Mouse (Mus musculus): Measurements from ENCODE around the gene Slc11a1. TPM values are rescaled to one million over a fixed set of nuclear protein-coding genes. Genes with fewer than 3 reads are reported as not detected.
"Not testable (repeated sequence)": the region's sequence is repeated elsewhere in the genome, so short reads cannot be mapped to it uniquely, and the experiment has no call there.

Gene Slc11a1
- polyA plus RNA-seq (2015; fragmentation: Nextera tagmentation; extraction: Ambion mirVana) = 2.4 and 2.9 TPM in 2 replicates

DNA sequence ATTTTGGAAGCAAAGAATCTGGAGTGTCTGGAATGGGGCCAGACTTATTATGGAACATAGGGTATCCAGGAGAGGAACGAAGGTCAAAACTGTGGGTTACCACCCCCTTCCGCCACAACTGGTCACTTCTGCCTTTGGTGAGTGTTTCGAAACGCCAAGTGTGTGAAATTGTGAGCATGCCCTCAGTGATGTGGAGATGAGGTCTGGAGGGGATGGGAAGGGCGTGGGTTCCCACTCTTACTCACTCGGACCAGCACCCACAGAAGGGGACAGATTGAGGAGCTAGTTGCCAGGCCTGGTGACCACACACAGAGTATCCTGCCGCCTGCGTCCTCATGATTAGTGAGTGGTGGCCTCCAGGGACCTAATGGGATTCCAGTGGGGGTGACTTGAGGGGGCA lies at the start of gene Slc11a1:
Gene Slc11a1 (plus strand): TSS at position 216 of the 400 bp plus-strand sequence.
- Histone ChIP-seq H3K9ac (no peak within 1 kb of the TSS), H3K4me2 (replicated peaks) (no peak within 1 kb of the TSS), H3K4me3 (no peak within 1 kb of the TSS), H3K27ac (no peak within 1 kb of the TSS), H3K27me3 (no peaks in the 10 kb centered on the region), H3K4me1 (peaks cover 6% of the 10 kb centered on the region; the same call in 1 of the 2 replicates), H3K36me3 (no peaks in the 10 kb centered on the region), H3K9me3 (no peaks in the 10 kb centered on the region)
- WGBS = 67% methylated on average over 8 of the region's 8 CpGs
- no peak for ATAC-seq (ENCODE audit: low FRiP score, low read depth)

DNA sequence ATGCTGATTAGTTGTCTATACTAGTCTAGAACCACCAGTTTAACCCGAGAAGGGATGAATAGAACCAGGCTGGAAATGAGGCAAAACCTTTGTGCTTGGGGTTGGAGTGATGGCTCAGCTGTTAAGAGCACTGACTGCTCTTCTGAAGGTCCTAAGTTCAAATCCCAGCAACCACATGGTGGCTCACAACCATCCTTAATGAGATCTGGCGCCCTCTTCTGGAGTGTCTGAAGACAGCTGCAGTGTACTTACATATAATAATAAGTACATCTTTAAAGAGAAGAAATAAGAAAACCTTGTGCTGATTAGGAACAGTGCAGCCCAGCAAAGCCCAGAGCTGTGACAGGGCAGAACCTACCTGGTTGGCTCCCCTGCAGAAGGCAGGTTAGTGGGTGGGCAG lies 48.1 kb upstream of the Slc11a1 start:
- not testable (repeated sequence) for H3K9ac ChIP-seq; H3K4me2 ChIP-seq (replicated peaks); H3K36me3 ChIP-seq; H3K27me3 ChIP-seq; H3K27ac ChIP-seq; ATAC-seq (ENCODE audit: low FRiP score, low read depth); H3K9me3 ChIP-seq; H3K4me3 ChIP-seq
- peaks cover 13% of the 10 kb centered on the region for H3K4me1 ChIP-seq
- 72% methylated on average over 2 of the region's 2 CpGs for WGBS

DNA sequence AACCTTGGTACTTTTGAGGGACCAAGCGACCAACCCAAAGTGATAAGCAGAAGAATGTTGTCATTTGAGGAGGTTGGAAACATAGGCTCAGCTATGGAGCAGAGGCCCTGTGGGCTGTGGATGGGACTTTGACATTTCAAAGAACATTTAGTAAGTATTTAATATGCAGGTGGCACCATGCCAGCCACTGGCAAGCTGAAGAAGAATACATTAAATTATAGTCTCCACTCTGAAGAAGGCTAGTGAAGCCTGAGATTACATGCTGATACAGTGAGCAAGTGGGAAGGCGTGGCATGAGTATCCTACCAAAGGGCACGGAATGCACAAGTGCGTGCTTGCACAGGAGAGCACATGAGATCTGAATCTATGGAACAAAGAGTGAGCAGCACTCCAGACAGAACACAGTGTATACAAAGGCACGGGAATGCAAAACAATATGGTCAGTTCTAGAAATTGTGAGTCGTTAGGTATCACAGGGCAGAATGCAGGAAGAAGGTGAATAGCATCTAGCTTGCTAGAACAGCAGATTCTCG lies 45.0 kb upstream of the Slc11a1 start:
- Histone ChIP-seq H3K36me3 (no peaks in the 10 kb centered on the region), H3K4me2 (replicated peaks) (no peak overlapping the region), H3K4me3 (no peak overlapping the region), H3K9ac (no peak overlapping the region), H3K27me3 (no peaks in the 10 kb centered on the region), H3K4me1 (peaks cover 30% of the 10 kb centered on the region), H3K9me3 (no peaks in the 10 kb centered on the region), H3K27ac (no peak overlapping the region)
- no peak for ATAC-seq (ENCODE audit: low FRiP score, low read depth)
- 81% methylated on average over 7 of the region's 7 CpGs for whole genome bisulfite sequencing

DNA sequence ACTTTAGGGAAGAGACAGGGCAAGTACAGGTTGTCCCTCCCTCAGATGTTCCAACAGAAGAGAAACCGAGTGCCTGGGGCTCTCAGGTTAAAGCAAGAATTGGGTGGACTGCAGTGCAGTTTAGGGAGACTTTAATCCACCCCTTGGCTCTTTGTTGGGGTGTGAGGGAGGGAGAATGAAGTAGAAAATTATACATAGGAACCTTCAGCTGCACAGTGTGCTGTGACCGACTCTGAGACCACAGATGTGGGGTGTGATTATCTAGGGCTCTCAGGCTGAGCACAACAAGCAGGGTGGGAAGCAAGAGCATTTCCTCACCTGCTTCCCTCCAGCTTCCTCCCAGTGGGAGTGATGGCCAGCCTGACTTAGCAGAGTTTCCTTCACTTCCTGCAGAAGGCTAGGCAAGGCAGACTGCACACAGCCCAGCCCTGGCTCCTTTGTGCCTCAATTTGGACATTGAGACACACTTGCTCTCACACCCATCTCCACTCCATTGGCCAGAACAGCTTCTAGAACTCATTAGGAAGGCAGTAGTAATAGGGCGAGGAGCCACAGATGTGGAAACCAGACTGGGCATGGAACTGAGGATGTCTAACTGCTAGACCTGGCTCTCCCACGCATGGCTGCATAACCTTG lies 43.8 kb upstream of the Slc11a1 start:
- ATAC-seq (ENCODE audit: low FRiP score, low read depth) = no peak
- no peak overlapping the region; the same call in 1 of the 2 replicates for H3K27ac ChIP-seq

GRCm38 (mm10) chr1:74332241-74332763 lies 42.7 kb upstream of the Slc11a1 start:
- no peaks in the 10 kb centered on the region for H3K36me3 ChIP-seq
- peak overlapping the region; percentile 68 for H3K9ac ChIP-seq
- peak overlapping the region; percentile 58 for H3K4me3 ChIP-seq
- peak overlapping the region; percentile 90 for H3K4me2 ChIP-seq (replicated peaks)
- under 1% methylated on average over 36 of the region's 36 CpGs for WGBS
- peaks cover 37% of the 10 kb centered on the region for H3K4me1 ChIP-seq
- peak; percentile 96 for ATAC-seq (ENCODE audit: low FRiP score, low read depth)
- no peaks in the 10 kb centered on the region for H3K27me3 ChIP-seq
- peak overlapping the region; percentile 66; the same call in 1 of the 2 replicates for H3K27ac ChIP-seq
- no peaks in the 10 kb centered on the region for H3K9me3 ChIP-seq

More for the DNA sequence above, 43.8 kb upstream of the Slc11a1 start:
- no peaks in the 10 kb centered on the region for H3K36me3 ChIP-seq
- no peaks in the 10 kb centered on the region for H3K27me3 ChIP-seq
- no peaks in the 10 kb centered on the region for H3K9me3 ChIP-seq
- H3K4me3 ChIP-seq = no peak overlapping the region
- WGBS = 79% methylated on average over 4 of the region's 4 CpGs
- H3K4me1 ChIP-seq = peaks cover 37% of the 10 kb centered on the region
- no peak overlapping the region for H3K4me2 ChIP-seq (replicated peaks)
- H3K9ac ChIP-seq = no peak overlapping the region

DNA sequence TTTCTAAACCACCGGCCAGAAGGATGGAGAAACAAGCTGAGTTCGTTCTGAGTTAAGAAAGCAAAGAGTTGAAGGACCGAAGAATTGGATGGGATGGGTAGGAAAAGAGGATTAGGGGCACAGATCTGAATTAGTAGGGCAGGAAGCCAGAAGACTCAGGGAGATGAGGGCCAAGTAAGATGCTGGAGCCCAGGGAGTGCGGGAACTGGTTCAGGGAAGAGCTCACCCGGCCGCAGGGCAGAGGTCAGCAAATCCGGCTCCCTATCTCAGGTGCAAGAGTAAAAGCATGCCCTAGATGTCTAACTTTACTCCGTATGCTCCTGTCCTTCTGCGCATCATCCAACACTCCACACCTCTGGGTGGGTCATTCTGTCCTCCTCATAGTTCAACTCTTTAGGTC lies 42.1 kb upstream of the Slc11a1 start:
- H3K9me3 ChIP-seq = no peaks in the 10 kb centered on the region
- H3K36me3 ChIP-seq = no peaks in the 10 kb centered on the region
- H3K27ac ChIP-seq = peak overlapping the region; percentile 66; the same call in 1 of the 2 replicates
- peak overlapping the region; percentile 58 for H3K4me3 ChIP-seq
- H3K4me2 ChIP-seq (replicated peaks) = peak overlapping the region; percentile 90
- peak; percentile 2; the same call in 1 of the 2 replicates for ATAC-seq (ENCODE audit: low FRiP score, low read depth)
- H3K27me3 ChIP-seq = no peaks in the 10 kb centered on the region
- peak overlapping the region; percentile 68 for H3K9ac ChIP-seq
- H3K4me1 ChIP-seq = peaks cover 37% of the 10 kb centered on the region
- 5% methylated on average over 9 of the region's 9 CpGs for WGBS

DNA sequence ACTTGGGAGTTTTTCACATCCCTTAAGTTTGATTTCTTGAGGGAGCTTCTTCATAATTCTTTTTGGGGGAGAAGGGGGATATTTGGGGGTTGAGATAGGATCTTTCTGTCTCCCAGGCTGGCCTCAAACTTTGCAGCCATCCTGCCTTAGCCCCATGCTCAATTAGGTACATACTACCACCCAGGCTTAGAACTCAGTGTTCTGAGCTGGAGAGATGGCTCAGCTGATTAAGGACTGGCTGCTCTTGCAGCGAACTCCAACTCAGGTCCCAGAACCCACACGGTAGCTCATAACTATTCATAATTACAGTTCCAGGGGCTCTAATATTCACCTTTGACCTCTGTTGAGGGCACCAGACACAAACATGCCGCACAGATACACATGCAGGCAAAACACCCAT lies 40.4 kb upstream of the Slc11a1 start:
- Histone ChIP-seq H3K4me2 (replicated peaks) (no peak overlapping the region), H3K4me3 (no peak overlapping the region), H3K9ac (no peak overlapping the region; the same call in 1 of the 2 replicates), H3K4me1 (peaks cover 37% of the 10 kb centered on the region), H3K27ac (0 out of 2 replicates have a peak overlapping the region, but pooled peaks have one; percentile 29), H3K9me3 (no peaks in the 10 kb centered on the region), H3K27me3 (no peaks in the 10 kb centered on the region), H3K36me3 (0 out of 2 replicates have a peak, but pooled peaks cover 4% of the 10 kb centered on the region)
- WGBS = 71% methylated on average over 3 of the region's 3 CpGs
- ATAC-seq (ENCODE audit: low FRiP score, low read depth) = no peak

DNA sequence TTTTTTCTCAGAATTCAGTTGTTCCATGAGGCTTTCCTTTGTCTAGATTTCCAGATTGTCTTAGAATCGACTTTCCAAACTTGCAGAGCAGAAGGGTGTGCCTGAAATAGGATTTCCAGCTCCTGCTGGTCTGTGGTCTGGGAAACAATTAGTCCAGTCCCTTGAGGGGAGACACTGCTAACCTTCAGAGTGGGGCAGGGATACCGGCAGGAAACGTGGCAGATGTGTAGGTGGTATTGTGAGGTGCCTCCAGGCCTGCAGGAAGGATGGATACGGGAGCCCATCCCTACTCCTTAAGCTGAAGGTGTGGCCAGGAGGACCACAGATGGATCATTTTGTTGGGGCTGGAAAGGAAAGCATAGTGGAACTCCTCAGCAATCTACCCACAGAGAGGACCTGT lies 40.0 kb upstream of the Slc11a1 start:
- Histone ChIP-seq H3K4me3 (no peak overlapping the region), H3K9me3 (no peaks in the 10 kb centered on the region), H3K9ac (no peak overlapping the region; the same call in 1 of the 2 replicates), H3K27ac (no peak overlapping the region), H3K27me3 (no peaks in the 10 kb centered on the region), H3K4me1 (peaks cover 37% of the 10 kb centered on the region), H3K36me3 (peaks cover 7% of the 10 kb centered on the region; the same call in 1 of the 2 replicates), H3K4me2 (replicated peaks) (no peak overlapping the region)
- 38% methylated on average over 4 of the region's 4 CpGs for WGBS
- ATAC-seq (ENCODE audit: low FRiP score, low read depth) = no peak

DNA sequence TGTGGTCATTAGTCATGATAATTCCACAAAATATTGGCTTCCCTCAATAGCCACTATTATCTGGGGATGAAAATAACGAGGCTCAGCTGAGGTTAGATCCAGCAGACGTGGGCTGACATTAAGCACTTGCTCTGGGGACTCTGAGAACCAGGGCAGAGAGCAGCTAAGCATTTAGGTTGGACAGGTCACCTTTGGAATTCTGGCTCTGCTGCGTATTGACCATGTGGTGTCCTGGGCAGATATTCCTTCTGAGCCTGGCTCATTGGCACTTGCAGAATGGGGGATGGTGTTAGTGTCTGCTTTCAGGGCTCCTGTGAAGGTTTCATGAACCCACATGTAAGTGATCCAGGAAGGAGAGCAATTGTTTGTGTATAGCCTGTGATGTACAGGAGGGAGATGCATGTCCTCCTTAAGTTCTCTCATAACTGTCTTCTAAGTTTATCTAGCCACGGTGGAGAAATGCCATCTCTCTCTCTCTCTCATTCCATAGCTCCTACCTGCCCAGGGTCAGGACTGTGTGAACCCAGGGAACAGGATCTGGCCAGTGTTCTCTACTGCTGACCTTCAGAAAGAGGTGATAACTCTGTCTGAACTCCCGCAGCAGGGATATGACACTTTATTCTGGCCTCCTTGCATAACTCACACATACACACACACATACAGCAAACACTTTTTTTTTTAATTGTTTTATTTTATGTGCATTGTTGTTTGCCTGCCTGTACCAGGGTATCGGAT lies 39.4 kb upstream of the Slc11a1 start:
- H3K36me3 ChIP-seq = peaks cover 12% of the 10 kb centered on the region; the same call in 1 of the 2 replicates
- H3K4me2 ChIP-seq (replicated peaks) = no peak overlapping the region
- WGBS = 72% methylated on average over 6 of the region's 6 CpGs
- H3K4me3 ChIP-seq = no peak overlapping the region
- H3K9ac ChIP-seq = no peak overlapping the region
- ATAC-seq (ENCODE audit: low FRiP score, low read depth) = no peak
- H3K27ac ChIP-seq = no peak overlapping the region
- 0 out of 2 replicates have a peak, but pooled peaks cover 3% of the 10 kb centered on the region for H3K9me3 ChIP-seq
- no peaks in the 10 kb centered on the region for H3K27me3 ChIP-seq
- H3K4me1 ChIP-seq = peaks cover 37% of the 10 kb centered on the region

DNA sequence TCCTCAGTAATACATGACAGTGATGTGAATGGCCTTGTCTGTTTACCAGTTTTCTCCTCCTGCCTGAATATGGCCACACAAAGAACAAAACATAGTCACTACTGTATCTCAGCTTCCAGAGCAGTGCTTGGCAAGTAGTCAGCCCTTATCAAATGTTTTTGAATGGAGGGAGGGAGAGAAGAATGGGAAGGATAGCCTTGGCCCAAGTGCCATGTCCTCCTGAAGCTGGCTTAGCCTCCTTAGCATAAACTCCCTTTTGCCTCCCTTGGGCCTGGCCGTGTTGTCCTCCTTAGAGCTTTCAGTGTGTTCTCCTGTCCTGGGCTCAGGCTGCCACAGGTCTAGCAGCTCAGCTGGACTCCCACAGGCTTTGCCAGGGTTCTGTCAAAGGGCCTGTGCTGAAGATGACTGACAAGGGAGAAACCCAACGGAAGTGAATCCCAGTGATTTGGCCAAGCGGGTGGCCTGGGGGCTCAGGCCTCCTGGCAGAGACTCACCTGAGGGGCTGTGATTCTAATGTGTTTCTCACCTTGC lies 37.7 kb upstream of the Slc11a1 start:
- 86% methylated on average over 3 of the region's 3 CpGs for WGBS

DNA sequence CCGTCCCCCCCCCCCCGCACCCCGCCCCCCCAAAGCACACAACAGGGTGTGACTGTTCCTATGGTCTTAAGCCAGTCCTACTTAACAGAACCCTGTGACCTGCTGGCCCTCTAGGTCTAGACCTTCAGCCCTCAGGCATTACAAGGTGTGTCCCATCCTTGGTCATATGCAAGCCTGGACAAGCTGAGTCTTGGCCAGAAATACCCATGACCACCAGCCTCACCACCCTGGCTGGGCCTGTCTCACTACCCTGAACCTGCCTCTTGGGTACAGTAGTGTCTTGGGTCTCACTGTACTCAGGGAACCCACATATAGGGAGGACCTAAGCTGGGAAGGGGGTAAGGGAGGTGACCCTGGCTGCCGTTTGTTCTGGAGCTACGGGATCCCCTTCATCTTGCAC lies 37.0 kb upstream of the Slc11a1 start:
- no peak overlapping the region for H3K9ac ChIP-seq
- no peak overlapping the region for H3K4me2 ChIP-seq (replicated peaks)
- no peak overlapping the region for H3K27ac ChIP-seq
- no peaks in the 10 kb centered on the region for H3K27me3 ChIP-seq
- no peak for ATAC-seq (ENCODE audit: low FRiP score, low read depth)
- H3K4me3 ChIP-seq = no peak overlapping the region
- H3K4me1 ChIP-seq = peaks cover 20% of the 10 kb centered on the region
- WGBS = 78% methylated on average over 5 of the region's 5 CpGs
- peaks cover 13% of the 10 kb centered on the region; the same call in 1 of the 2 replicates for H3K36me3 ChIP-seq
- H3K9me3 ChIP-seq = peaks cover 3% of the 10 kb centered on the region; the same call in 1 of the 2 replicates

More for the DNA sequence above, 37.7 kb upstream of the Slc11a1 start:
- no peak overlapping the region for H3K4me3 ChIP-seq
- H3K27ac ChIP-seq = no peak overlapping the region
- ATAC-seq (ENCODE audit: low FRiP score, low read depth) = no peak
- H3K36me3 ChIP-seq = peaks cover 13% of the 10 kb centered on the region; the same call in 1 of the 2 replicates
- no peak overlapping the region for H3K4me2 ChIP-seq (replicated peaks)
- H3K4me1 ChIP-seq = peaks cover 21% of the 10 kb centered on the region
- peaks cover 3% of the 10 kb centered on the region; the same call in 1 of the 2 replicates for H3K9me3 ChIP-seq
- H3K9ac ChIP-seq = no peak overlapping the region
- no peaks in the 10 kb centered on the region for H3K27me3 ChIP-seq

Measured in limb, embryonic 13.5 days (tissue).